Mouse (Mus musculus): ENCODE results near the gene Ldlrad1. TPM values are rescaled to one million over a fixed set of nuclear protein-coding genes. Genes with fewer than 3 reads are reported as not detected.
A peak's percentile ranks its signal among the peaks of the same experiment; 100 is the strongest.

Ldlrad1 gene
- polyA plus RNA-seq (2017; shearing (Covaris generic)), result under 1 TPM in 1 of 3 experiments, not detected in 2; 0.57 TPM

- no peak for ATAC-seq
These were observed at the start of gene Ldlrad1 for GRCm38 (mm10) chr4:107208880-107209279. Gene Ldlrad1, plus strand, starts transcription at chr4:107209180.

GRCm38 (mm10) chr4:107160181-107160580 is 48.8 kb upstream of the Ldlrad1 start:
- no peak for ATAC-seq

GRCm38 (mm10) chr4:107163341-107163740 is 45.6 kb upstream of the Ldlrad1 start:
- no peak for ATAC-seq

GRCm38 (mm10) chr4:107163756-107164587 is 45.0 kb upstream of the Ldlrad1 start:
- peak; percentile 99 for ATAC-seq

GRCm38 (mm10) chr4:107166700-107167099 is 42.3 kb upstream of the Ldlrad1 start:
- ATAC-seq, result no peak

GRCm38 (mm10) chr4:107167798-107168197 is 41.2 kb upstream of the Ldlrad1 start:
- ATAC-seq, result no peak

- ATAC-seq, result no peak
These were observed 31.5 kb upstream of the Ldlrad1 start for GRCm38 (mm10) chr4:107177506-107177905.

GRCm38 (mm10) chr4:107178182-107178829 is 30.7 kb upstream of the Ldlrad1 start, which contains the start of gene Tmem59:
Gene Tmem59, plus strand, starts transcription at chr4:107178399.
- ATAC-seq, result peak; percentile 88

- peak; percentile 64 for ATAC-seq
These were observed 30.0 kb upstream of the Ldlrad1 start, which contains the start of gene Tceanc2 for GRCm38 (mm10) chr4:107178830-107179490. Gene Tceanc2, minus strand, starts transcription at chr4:107179116.

GRCm38 (mm10) chr4:107179561-107179960 is 29.4 kb upstream of the Ldlrad1 start:
- no peak for ATAC-seq

- ATAC-seq, result no peak
These were observed 28.2 kb upstream of the Ldlrad1 start for GRCm38 (mm10) chr4:107180746-107181145.

GRCm38 (mm10) chr4:107181866-107182265 is 27.1 kb upstream of the Ldlrad1 start:
- no peak for ATAC-seq

GRCm38 (mm10) chr4:107182796-107183195 is 26.2 kb upstream of the Ldlrad1 start:
- no peak for ATAC-seq

GRCm38 (mm10) chr4:107183203-107183602 is 25.8 kb upstream of the Ldlrad1 start:
- no peak for ATAC-seq

GRCm38 (mm10) chr4:107185703-107186102 is 23.3 kb upstream of the Ldlrad1 start:
- ATAC-seq, result no peak

- ATAC-seq, result no peak
These were observed 15.1 kb upstream of the Ldlrad1 start for GRCm38 (mm10) chr4:107193841-107194240.

- no peak for ATAC-seq
These were observed 12.5 kb upstream of the Ldlrad1 start for GRCm38 (mm10) chr4:107196454-107196853.

- ATAC-seq, result no peak
These were observed 10.9 kb upstream of the Ldlrad1 start for GRCm38 (mm10) chr4:107198072-107198471.

- peak; percentile 54 for ATAC-seq
These were observed 7.2 kb upstream of the Ldlrad1 start for GRCm38 (mm10) chr4:107201779-107202178.

GRCm38 (mm10) chr4:107203001-107203400 is 6.0 kb upstream of the Ldlrad1 start:
- ATAC-seq, result no peak

- no peak for ATAC-seq
These were observed 2.0 kb upstream of the Ldlrad1 start for GRCm38 (mm10) chr4:107207016-107207415.

GRCm38 (mm10) chr4:107210483-107211097 is 1.6 kb downstream of the Ldlrad1 start:
- no peak for ATAC-seq

GRCm38 (mm10) chr4:107211465-107211864 is 2.5 kb downstream of the Ldlrad1 start:
- no peak for ATAC-seq
